Mouse (Mus musculus) retina, embryonic 14.5 days (tissue): ENCODE results near the gene Dagla.

Source experiments
- DNase-seq: peaks from one replicate; pipeline ENCODE4 v3.0.0-alpha.2; 2015; ENCODE audit warnings: low spot score

Gene Dagla

DNA sequence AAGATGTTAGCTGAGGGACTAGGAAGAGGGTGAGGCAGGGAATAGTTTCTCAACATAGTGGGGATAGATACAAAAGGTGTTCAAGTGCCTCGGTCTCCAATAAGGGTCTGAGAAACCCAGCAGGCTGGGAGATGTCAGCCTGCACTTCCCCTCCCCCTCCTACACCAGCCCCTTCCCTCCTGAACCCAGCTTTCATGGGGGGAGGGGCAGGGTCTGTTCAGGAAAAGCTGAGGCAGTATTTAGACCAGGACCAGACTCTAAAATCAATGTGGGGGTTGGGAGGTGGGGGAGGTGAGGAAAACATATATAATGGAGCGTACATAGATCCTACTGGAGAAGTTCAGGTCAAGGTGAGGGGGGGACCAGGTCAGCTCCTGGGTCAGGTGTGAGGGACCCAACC lies 65.3 kb downstream of the Dagla start:
- no peak for DNase-seq

DNA sequence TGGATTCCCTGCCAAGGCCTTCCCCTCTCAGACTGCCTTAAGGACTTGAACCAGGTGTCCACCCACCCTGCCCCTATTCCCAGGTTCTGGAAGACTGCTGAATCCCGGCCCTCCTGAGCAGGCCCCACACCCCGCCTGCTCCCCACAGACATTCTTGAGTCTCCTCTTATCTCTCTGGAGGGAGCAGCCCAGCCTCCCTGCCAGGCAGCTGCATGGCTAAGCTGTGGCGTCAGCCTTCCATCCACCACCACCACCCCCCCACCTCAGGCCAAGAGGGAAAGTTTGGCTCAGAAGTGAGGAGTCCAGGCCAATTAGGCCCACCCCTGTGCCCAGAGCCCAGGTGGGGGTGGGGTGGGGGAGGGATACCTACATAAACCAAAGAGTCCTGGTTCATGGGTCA lies 66.2 kb downstream of the Dagla start:
- DNase-seq, result no peak

DNA sequence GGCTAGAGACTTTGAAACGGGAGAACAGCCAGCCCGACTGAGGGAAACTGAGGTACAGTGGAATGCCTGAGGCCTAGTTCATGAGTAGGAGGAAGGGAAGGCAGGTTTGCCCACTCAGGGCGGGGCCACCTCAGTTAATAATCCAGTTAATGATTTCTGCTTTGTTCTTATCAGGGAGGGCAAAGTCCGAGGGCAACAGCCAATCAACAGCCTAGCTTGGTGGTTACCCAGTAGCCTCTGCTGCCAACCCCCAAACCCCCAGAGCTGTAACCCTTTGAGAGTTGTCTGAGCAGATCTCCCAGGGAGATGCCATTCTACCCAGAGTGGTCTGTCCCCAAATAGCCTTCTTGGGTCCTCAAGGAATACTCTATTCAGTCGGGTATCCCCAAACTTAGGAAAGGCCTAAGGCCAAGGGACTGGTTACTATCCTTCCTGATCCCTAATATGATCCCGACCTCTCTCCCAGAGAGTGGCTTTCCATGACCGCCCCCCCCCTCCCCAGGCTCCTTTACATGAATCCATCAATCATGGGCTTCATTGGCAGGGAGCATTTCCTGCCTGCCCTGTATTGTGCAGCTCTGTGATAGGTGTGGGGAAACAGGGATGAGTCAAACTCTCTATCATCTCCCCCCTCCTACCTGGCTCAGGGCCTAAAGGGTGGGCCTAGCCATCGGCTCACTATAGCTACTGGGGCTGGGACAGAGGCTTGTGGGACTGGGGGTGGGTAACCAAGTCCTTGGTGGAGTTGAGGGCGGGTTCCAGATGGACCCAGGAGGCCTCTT lies 68.7 kb downstream of the Dagla start:
- no peak for DNase-seq

DNA sequence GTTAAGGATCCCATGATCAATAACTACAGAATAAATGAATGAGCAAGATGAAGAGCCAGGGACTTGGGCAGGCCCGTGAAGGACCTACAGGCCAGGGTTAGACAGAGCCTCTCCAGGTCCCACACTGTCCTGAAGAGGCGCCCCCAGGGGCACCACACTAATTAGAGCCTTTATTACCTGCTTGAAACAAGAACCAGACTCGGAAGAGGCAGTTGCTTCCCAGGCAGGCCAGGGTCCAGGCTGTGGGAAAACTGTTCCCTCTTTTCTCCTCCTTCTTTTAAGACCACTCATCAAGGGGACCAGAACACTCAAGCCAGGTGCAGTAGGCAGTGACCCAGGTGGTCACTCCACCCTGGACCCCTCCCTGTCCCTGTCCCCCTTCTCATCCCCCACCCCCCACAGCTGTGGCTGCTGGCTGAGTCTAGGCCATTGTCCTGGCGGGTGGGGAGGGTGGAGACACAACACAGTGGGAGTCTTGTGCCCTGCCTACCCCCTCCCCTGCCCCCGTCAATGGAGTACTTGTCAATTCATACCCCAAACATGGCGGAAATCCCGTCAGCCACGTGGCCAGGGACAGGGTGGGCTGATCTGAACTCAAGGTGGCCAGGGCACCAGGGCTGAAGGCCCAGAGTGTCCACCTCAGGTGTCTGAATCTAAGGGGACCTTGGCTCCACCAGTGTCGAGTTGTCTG lies 72.2 kb downstream of the Dagla start:
- no peak for DNase-seq

DNA sequence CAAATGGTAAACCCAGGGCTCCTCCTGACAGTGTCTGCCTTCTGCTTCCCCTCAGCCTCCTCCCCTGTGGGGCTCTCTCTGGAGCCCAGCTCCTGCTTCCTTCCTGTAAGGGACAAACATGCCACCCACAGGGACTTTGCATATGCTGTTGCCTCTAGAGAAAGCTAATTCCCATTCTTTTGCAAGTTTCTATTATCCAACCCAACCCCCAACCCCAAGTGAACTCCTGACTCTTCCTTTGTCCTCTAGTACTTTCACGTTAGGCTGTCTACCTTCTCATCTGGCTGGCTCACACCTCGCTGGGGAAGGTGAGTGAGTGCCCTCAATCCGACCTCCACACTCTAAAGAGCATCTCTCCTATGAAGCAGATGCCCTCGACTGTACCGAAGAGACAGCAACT lies 72.8 kb downstream of the Dagla start:
- DNase-seq, result no peak

DNA sequence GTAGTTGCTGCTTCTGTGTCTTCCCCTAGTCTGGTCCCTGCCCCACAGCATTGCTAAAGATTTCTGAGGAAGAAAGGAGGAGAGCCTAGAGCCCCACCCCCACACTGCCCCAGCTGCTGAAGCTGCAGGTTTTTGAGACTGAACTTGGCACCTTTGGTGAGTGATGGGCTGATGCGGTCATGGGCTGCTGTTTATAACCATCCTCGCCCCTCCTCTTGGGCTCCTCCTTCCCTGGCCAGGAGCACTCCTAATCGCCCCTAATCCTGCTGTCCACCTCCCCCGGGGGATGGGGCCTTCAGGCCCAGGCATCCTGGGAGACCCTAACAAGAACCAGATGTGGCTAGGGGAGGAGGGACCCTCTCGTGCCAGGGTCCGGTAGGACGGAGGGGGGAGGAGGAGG lies 73.7 kb downstream of the Dagla start:
- no peak for DNase-seq

DNA sequence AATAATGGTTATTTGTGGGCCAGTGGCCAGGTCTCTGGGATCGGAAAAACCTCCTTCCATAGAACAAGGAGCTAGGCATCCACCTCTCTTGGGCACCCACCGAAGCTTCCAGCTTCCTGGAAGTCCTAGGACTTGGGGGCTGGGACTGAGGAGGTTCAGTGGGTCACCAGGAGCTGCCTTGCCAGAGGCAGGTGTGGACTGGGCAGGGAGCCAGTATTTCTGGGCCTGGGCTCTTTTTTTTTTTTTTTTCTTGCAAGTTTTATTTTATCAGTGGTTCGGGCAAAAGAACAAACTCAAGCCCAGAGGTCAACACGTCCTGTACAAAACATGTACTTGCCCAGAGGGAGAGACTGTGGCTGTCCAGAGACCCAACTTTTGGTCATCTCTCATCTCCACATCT lies 78.9 kb downstream of the Dagla start:
- DNase-seq, result no peak

DNA sequence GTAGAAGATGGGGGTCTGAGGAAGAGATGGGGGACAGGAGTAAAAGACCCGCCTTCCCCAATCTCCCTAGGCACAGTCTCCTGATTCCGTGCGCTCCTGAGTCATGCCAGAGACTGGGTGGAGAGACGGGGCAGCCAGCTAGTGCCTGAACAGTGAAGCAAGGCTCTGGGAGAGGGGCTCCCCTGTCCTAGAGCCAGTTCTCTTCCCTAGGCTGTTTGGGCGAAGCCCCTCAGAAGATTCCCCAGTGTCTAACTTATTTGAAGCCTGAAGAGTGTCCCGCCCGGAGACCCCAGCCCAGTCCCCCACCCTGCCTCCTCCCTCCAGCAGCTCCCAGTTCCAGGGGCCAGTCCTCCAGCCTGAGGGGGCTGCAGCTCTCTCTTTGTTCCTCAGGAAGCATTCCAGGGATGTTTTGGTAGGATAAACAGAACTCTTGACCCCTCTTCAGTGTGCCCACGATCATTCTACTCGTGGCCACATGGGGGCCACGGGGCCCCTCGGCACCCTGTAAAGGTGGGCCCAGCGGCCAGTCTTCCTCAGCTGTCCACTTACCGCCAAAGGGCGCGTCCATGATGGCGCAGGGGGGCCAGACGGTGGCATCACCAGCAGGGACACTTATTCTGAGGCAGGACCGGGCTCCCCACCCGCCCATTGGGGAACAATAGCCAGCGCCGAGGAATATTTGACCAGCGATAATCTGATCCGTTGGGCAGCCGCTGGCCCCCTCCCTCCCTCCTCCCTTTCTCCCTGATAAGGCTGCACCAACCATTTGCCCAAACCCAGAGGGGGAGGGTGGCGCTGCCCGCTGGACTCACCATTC lies 79.8 kb downstream of the Dagla start:
- DNase-seq, result peak; percentile 48

DNA sequence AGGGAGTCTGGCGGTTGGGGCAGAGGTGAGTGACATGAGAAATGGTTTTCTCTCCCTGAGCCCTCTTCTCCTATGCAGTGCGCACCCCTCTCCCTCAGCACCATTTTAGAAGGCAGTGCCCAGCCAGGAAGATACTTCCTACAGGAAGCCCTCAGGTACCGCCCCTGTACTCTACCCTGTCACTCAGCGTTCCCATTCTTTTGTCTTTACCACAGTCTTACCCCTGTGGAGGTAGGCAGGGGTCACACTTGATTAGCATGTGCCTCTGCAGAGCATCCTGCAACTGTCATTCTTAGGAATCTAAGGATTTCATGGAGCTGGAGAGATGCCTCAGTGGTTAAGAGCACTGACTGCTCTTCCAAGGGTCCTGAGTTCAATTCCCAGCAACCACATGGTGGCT lies 81.1 kb downstream of the Dagla start:
- DNase-seq, result no peak

DNA sequence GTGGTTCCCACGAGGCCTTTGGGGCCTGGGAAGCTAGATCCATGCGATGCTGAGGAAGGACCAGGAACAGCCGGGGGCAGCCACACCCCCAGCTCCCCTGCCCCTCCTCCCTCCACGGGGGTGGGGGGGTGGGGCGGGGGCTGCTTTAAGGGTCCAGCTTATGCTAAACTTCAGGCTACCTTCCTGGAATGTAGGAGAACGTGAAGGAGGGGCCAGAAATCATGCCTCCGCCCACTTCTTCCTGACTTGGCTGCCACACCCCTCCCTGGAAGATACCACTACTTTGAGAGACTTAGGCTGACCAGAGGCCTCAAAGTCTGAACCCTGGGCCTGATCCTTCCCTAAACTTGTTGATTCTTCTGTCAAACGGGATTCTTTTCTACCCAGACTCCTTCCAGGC lies 82.0 kb downstream of the Dagla start:
- DNase-seq, result no peak

DNA sequence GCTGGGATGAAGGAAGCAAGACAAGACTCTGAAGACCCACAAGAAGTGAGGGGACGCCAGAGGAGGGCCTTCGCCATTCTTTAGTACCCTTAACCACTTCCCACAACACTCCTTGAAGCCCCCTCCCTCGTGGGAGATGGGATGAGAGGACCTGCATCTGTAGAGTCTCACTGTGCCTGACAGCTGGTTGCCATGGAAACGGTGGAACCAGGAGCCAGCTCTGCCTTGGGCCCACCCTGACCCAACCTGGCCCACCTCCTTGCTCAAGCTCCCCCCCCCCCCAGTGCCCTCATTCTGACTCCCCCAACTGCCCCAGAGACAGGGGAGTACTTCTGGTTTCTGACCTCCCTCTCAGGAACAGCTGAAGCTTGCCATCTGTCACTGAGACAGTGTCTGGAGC lies 83.1 kb downstream of the Dagla start:
- no peak for DNase-seq

DNA sequence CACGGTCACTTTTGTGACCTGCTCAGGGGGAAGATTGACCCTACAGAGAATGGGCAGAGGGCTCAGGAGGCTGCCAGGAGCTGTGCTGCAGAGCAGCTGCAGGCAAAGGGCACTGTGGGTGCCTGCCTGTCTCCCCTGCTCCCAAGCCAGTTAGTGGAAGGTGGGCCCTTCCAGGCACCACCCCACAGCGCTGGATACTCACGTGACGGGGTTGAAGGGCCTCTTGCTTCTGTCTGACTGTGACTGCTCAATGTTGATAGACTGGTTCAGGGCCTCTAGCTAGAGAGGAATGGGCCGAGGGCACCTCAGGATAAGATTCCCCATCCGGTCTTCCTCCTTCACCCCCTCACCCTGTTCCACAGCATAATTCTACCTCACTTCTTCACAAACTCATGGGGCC lies 85.1 kb downstream of the Dagla start:
- no peak for DNase-seq

DNA sequence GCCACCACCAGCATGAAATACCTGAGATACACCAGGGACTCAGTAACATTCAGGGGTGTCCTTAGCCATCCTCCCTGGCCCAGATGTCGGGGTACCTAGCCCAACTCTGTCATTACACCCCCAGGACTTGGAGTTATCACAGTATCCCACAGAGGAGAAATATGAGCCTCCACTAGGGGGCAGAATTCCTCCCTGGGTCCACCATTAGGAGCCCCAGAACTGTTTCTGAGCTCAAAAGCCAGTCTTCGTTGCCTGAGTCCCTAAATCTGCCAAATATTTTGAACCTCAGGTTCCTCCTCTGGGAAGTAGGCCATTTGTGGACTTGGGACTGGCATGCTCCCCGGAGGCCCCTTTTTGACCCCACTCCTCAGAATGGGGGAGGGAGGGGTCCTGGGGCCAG lies 85.6 kb downstream of the Dagla start:
- DNase-seq, result peak; percentile 83

DNA sequence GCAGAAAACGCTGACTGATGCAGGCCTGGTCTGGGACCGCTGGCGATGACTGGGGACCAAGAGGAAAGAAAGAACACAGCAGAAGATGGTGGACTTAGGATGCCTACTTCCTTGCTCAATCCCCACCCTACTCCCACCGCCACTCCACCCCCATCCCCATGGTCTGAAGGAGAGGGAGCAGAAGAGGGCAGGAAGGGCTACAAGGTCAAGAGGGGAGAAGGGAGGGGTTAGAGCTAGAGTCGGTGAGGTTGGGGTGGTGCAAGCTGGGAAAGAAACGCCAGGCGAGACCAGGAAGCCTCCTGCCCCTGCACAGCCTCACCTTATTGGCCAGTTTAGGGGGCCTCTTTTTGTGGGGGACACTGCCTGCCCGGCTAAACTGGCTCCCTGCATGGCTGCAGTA lies 88.6 kb downstream of the Dagla start:
- no peak for DNase-seq

DNA sequence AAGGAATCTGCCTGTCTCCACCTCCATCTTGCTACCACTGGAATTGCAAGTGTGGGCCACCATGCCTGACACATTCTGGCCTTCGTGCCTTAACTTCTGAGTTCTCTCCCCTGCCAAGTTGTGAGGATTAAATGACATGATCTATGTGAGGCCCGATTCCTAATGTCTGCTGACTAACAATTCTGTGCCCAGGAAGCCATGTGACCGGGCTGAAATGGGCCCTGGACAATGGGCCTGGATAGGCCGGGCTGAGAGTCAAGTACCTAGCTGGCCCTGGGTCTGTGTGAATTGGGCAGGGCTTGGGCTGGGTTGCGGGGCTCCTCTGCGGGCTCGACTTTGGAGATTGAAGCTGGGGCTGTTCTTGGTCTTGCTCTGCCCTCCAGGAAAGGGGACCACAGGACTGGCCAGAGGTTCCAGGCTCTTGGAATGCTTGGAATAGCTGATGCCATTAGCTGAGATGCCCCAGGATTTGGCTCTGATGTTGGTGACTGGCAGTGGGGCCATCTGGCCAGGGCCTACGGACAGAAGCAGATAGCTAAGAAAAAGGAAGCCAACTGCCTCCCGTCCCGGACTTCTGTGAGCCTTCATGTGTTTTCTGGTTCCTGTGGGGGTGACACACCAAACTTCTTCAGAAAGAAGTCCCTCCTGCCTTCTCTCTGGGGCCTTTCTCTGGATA lies 90.7 kb downstream of the Dagla start:
- DNase-seq, result no peak

DNA sequence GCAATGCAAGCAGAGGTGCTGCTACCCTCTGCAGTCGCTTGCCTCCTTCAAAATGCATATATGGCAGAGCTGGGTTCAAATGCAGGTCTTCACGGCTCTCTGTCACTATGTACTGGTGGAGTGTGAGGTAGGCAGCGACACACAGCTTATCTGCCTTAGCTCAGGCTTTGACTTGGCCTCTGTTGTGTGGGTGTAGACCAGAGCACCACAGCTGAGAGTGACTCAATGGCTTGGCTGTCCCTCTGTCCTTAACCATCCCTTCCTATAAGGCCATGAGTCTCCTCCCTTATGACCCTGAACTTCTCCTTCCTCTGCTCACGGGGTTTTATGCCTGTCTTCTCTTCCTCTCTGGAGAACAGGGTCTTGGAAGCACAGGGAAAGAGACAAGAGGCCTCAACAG lies 93.8 kb downstream of the Dagla start:
- DNase-seq, result no peak

DNA sequence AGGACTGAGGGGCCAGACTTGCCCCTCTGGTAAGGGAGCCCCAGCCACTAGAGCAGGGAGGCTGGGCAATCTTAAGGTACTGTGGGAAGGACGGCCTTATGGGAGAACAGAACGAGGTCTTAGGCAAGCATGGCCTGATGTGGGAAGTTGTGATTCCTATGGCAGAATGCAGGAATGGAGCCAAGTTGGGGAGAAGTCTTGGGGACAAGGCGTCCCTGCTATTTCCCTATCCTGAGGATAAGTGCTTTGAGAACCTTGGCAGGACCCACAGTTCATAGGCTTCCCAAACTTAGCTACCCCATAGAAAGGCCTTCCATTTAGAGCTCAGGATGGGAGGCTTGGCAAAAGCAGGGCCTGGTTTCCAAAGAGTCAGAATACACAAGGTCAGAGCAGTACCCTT lies 95.8 kb downstream of the Dagla start:
- DNase-seq, result no peak

DNA sequence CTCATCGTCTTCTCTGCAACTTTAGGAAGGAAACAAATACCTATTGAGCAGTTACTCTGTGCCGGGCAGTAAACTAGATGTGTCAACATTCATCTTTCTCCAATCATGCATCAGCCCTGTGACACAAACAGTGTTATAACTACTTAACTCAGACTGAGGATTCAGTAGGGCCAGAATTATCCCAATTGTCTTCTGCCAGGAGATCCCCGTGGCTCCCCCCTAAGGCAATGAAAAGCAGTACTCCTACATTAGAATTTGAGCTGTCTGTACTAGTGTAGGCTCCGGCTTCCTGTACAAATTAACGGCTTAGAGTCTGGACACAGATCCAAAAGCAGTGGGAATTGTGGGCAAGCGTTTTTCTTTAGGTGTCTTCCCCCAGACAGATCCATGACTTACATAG lies 99.6 kb downstream of the Dagla start:
- no peak for DNase-seq

DNA sequence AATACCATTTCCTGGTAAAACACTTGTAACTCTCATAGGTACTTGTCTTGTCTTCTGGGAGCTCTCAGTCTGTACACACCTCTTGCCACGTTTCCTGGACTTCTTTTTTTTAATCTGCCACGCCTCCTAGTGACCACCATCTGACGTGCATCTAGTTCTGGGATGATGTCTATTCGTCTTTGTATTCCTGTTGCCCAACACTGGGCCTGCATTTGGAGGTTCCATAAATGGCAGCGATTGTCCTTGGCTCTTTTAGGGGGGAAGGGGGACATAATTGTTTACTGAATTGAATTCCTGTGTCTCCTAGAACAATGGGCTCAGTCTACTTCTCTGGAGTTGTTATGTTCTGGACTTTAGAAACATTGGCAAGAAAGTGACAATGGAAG lies 100.1 kb downstream of the Dagla start:
- peak; percentile 60 for DNase-seq

DNA sequence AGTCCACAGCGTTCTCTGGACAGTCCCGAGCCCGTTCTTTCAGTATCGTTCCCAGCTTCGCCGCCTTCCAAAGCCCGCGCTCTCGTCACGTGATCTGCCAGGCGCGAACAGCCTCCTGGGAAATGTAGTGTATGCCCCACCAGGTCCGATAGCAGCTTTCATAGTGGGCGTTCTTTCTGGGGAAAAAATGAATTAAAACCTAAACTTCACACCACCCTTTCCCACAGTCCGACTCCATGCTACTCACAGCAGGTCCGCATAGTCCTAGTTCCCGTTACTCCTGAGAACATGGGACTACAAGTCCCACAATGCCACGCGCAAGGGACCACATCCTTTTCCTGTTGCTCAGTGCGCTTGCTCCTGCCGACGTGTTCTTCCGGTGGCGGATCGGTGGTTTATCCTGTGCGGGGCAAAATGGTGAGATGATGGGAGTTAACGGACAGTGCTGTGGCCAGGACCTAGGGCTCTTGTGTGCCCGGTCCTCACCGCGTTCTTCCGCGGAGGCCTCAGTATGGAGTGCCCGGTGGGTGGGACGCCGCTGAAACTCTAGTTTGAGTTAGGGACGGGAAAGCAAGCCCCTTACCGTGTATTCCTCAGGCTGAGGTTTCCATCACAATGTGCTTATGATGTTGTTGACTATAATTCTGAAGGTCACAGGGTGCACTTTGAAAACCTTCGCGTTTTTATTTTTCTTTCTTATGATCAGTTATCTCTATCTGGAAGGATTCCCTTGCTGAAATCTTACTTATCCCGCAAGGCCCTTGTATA lies 100.6 kb downstream of the Dagla start, which contains the start of the genes Tmem258 and Fen1:
Gene Tmem258 (plus strand): TSS at position 167 of the 768 bp plus-strand sequence.
Gene Fen1 (minus strand): TSS at position 322 of the 768 bp plus-strand sequence.
- peak; percentile 93 for DNase-seq

DNA sequence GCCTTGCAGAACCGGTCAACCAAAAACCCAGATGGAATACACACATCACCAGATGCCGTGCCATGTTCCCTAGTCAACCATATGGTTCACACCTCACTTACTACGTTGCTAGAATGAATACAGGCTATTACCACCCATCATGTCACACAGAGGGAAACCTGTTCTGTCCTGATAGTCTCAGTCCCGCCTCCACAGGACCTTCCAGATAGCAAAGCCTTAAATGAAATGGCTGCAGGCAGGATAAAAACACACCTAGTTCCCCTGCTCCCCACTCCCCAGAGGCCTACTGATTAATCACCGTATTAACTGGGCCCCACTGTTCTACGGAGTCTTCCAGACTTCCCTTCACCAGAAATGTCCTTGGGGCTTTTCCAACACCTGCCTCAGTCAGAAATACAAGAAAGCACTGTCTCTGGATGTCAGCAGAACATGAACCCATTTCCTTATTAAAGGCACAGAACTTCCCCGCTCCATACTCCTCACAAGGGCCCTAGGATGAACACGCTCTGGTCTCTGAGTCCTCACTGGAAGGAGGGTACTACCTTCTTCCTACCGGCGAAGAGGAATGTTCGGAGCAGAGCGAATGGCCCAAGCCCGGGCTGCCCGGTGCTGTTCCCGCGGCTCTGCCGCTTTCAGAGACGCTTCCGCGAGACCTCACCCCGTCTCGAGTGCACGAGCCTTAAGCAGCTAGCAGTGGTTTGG lies 101.4 kb downstream of the Dagla start:
- DNase-seq, result no peak
